Mouse (Mus musculus) small intestine, adult 2 months (tissue): ENCODE measurements around the gene Nr1d2.

Source experiments
- CTCF ChIP-seq: fragments of 200-500 bp; IDR thresholded peaks from 2 replicates; pipeline ENCODE4 v1.5.1; 2012; ENCODE audit warnings: low read depth, mild to moderate bottlenecking, control low read depth, inconsistent platforms, low read length, moderate library complexity, mixed read lengths; ENCODE audit not compliant: insufficient replicate concordance, insufficient read length; ENCODE audit errors: extremely low read depth
- POLR2A ChIP-seq: fragments of 200-500 bp; IDR thresholded peaks from 2 replicates; pipeline ENCODE4 v1.6.1; 2012; ENCODE audit warnings: low read depth, mild to moderate bottlenecking, control low read depth, inconsistent platforms, low read length, moderate library complexity

GRCm38 (mm10) chr14:18238131-18238749 is 687 bp downstream of the Nr1d2 start:
- no peak for TF ChIP-seq CTCF
- TF ChIP-seq POLR2A: no peak; the same call in 1 of the 2 replicates
